Mouse (Mus musculus) olfactory bulb, adult 2 months (tissue): Measurements from ENCODE around the gene Kcnj12.

Experiments
- CTCF ChIP-seq: fragments of 200-500 bp; IDR thresholded peaks from 2 replicates; pipeline ENCODE4 v1.5.1; 2012; ENCODE audit warnings: low read depth, mild to moderate bottlenecking, low read length, moderate library complexity; ENCODE audit not compliant: insufficient read depth
- POLR2A ChIP-seq: fragments of 200-500 bp; IDR thresholded peaks from 2 replicates; pipeline ENCODE4 v1.6.1; 2012; ENCODE audit warnings: mild to moderate bottlenecking, low read depth, low read length, moderate library complexity; ENCODE audit not compliant: insufficient read depth

GRCm38 (mm10) chr11:61023416-61024200 is 1.2 kb downstream of the Kcnj12 start:
- TF ChIP-seq CTCF (no peak), POLR2A (no peak)
